Mouse (Mus musculus) forebrain, postnatal 0 days (tissue): ENCODE measurements around the gene Heatr5b. TPM values are rescaled to one million over a fixed set of nuclear protein-coding genes. Genes with fewer than 3 reads are reported as not detected.
"Not testable (repeated sequence)": the region's sequence is repeated elsewhere in the genome, so short reads cannot be mapped to it uniquely, and the experiment has no call there.

Experiments
- ATAC-seq: fragments of 200-750 bp; cut with Nextera tagmentation; 2 replicates; pipeline ENCODE4 v1.8.0; 2017; ENCODE audit warnings: mild to moderate bottlenecking, moderate library complexity
- DNase-seq: peaks from one replicate; pipeline ENCODE4 v3.0.0-alpha.2; 2015
- H3K27ac ChIP-seq: fragments of 300-500 bp; sonication (generic); 2 replicates; pipeline ENCODE4 v1.5.1; 2014; ENCODE audit warnings: low read depth, mild to moderate bottlenecking, antibody characterized with exemption, low read length, moderate library complexity, mixed read lengths
- H3K27me3 ChIP-seq: fragments of 300-500 bp; sonication (generic); 2 replicates; pipeline ENCODE4 v1.6.1; 2014; ENCODE audit warnings: mild to moderate bottlenecking, low read length, mixed read lengths; ENCODE audit not compliant: insufficient read depth
- H3K36me3 ChIP-seq: fragments of 300-500 bp; sonication (generic); 2 replicates; pipeline ENCODE4 v1.6.1; 2014; ENCODE audit warnings: mild to moderate bottlenecking, moderate library complexity; ENCODE audit not compliant: insufficient read depth
- H3K4me1 ChIP-seq: fragments of 300-500 bp; sonication (generic); 2 replicates; pipeline ENCODE4 v1.6.1; 2014; ENCODE audit warnings: antibody characterized with exemption; ENCODE audit not compliant: insufficient read depth
- H3K4me2 ChIP-seq: fragments of 300-500 bp; sonication (generic); 2 replicates; pipeline ENCODE4 v1.6.1; 2014; ENCODE audit warnings: low read depth, mild to moderate bottlenecking, moderate library complexity
- H3K4me3 ChIP-seq: fragments of 300-500 bp; sonication (generic); 2 replicates; pipeline ENCODE4 v1.5.1; 2014; ENCODE audit warnings: low read depth, low read length, mixed read lengths
- H3K9ac ChIP-seq: fragments of 300-500 bp; sonication (generic); 2 replicates; pipeline ENCODE4 v1.6.1; 2014; ENCODE audit warnings: mild to moderate bottlenecking
- H3K9me3 ChIP-seq: fragments of 300-500 bp; sonication (generic); 2 replicates; pipeline ENCODE4 v1.6.1; 2016; ENCODE audit warnings: low read length
- CTCF ChIP-seq: sonication (generic); IDR thresholded peaks from 2 replicates; pipeline ENCODE4 v1.5.1; 2016; ENCODE audit warnings: antibody characterized with exemption, control low read depth, low read depth
- WGBS: fragments of 180-500 bp; shearing (Covaris S2); extraction: QIAGEN DNeasy Blood & Tissue Kit; methylation state at CpG from one replicate; pipeline ENCODE4 v1.1.7; 2014; 5-methylcytosine and 5-hydroxymethylcytosine counted together
- polyA plus RNA-seq: library from polyadenylated mRNA; unstranded; fragments of >200 nt; fragmentation: Nextera tagmentation; extraction: Ambion mirVana; gene quantifications from 2 replicates; pipeline ENCODE4 v1.2.1, GENCODE M21; 2015
- total RNA-seq: library from RNA; depleted of rRNA; stranded (reverse); fragments of >200 nt; gene quantifications from 2 replicates; pipeline ENCODE4 v1.2.3, GENCODE M21; 2014

Gene Heatr5b
- total and polyA plus RNA-seq, 2 experiments from 2014 or later, result 10.4 to 49.6 TPM

GRCm38 (mm10) chr17:78792122-78792521 is 43.0 kb downstream of the Heatr5b start:
- TF ChIP-seq CTCF, result no peak
- DNase-seq (no peak), ATAC-seq (no peak)
- Histone ChIP-seq H3K4me2 (no peak overlapping the region), H3K4me3 (no peak overlapping the region), H3K27ac (no peak overlapping the region), H3K36me3 (peaks cover 46% of the 10 kb centered on the region), H3K9ac (no peak overlapping the region), H3K9me3 (no peaks in the 10 kb centered on the region), H3K4me1 (no peaks in the 10 kb centered on the region), H3K27me3 (no peaks in the 10 kb centered on the region)
- WGBS, result 78% methylated on average over 3 of the region's 3 CpGs

GRCm38 (mm10) chr17:78791690-78792070 is 43.5 kb downstream of the Heatr5b start:
- Histone ChIP-seq H3K4me1 (no peaks in the 10 kb centered on the region), H3K27ac (no peak overlapping the region), H3K4me3 (no peak overlapping the region), H3K9ac (no peak overlapping the region), H3K9me3 (no peaks in the 10 kb centered on the region), H3K27me3 (no peaks in the 10 kb centered on the region), H3K4me2 (no peak overlapping the region), H3K36me3 (peaks cover 46% of the 10 kb centered on the region)
- no peak for TF ChIP-seq CTCF
- DNase-seq, result no peak
- 83% methylated on average over 3 of the region's 3 CpGs for WGBS
- no peak for ATAC-seq

DNA sequence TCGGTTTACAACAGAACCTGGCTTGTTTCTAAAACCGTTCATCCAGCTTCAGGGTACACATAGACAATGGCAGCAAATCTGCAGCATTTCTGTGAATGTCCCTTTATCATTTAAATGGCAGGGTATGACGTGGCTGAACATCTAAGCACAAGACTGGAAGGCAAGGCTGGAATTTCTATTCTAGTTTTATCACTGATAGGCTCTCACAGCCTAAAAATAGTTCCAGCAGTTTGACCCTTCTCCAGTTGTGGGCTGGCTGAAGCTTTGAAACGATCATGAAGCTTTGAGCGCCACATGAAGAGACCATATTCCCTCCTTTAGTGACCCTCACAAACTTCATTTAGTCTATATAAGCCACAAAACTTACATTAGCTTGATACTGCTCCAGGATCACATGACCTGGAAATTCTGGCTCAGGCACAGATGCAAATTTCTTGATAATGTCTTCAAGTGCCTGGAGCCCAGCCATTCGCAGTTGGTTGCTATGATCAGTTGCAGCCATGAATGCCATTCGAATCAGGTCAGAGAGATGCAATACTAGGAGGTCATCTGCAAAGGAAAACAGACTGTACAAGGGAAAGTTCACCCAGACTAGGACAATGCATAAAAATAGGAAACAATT is 44.0 kb downstream of the Heatr5b start:
- 59% methylated on average over 7 of the region's 7 CpGs for WGBS
- no peaks in the 10 kb centered on the region for H3K27me3 ChIP-seq
- H3K4me3 ChIP-seq, result no peak overlapping the region
- no peak overlapping the region for H3K27ac ChIP-seq
- peaks cover 41% of the 10 kb centered on the region for H3K36me3 ChIP-seq
- no peak overlapping the region for H3K9ac ChIP-seq
- H3K4me1 ChIP-seq, result no peaks in the 10 kb centered on the region
- no peaks in the 10 kb centered on the region for H3K9me3 ChIP-seq
- no peak for TF ChIP-seq CTCF
- ATAC-seq, result no peak
- H3K4me2 ChIP-seq, result no peak overlapping the region
- DNase-seq, result no peak

DNA sequence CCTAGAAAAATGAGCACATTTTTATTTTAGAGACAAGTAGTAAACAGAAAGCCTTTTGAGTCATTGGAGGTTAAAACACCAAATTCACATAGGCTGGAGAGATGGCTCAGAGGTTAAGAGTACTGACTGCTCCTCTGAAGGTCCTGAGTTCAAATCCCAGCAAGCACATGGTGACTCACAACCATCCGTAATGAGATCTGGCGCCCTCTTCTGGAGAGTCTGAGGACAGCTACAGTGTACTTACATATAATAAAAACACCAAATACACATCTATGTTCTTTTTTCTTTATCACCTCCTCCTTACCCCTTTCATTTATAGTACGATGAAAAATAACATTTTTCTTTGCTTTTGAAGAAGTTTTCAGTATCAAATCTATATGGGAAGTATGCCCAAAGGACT is 46.9 kb downstream of the Heatr5b start:
- not testable (repeated sequence) for H3K9me3 ChIP-seq, H3K27ac ChIP-seq, H3K4me1 ChIP-seq, H3K4me2 ChIP-seq, H3K4me3 ChIP-seq, H3K9ac ChIP-seq, ATAC-seq, H3K27me3 ChIP-seq, DNase-seq
- WGBS, result 83% methylated on average over 3 of the region's 3 CpGs
- 0 out of 2 replicates have a peak, but pooled peaks have one; percentile 14 for TF ChIP-seq CTCF
- H3K36me3 ChIP-seq, result peaks cover 27% of the 10 kb centered on the region

GRCm38 (mm10) chr17:78778765-78779164 is 56.4 kb downstream of the Heatr5b start:
- Histone ChIP-seq H3K9ac (no peak overlapping the region), H3K36me3 (peaks cover 28% of the 10 kb centered on the region), H3K9me3 (no peaks in the 10 kb centered on the region), H3K4me2 (no peak overlapping the region), H3K4me3 (no peak overlapping the region), H3K4me1 (no peaks in the 10 kb centered on the region), H3K27me3 (no peaks in the 10 kb centered on the region), H3K27ac (no peak overlapping the region)
- ATAC-seq (no peak), DNase-seq (no peak)
- no peak for TF ChIP-seq CTCF
- 98% methylated on average over 1 of the region's 1 CpGs for WGBS

DNA sequence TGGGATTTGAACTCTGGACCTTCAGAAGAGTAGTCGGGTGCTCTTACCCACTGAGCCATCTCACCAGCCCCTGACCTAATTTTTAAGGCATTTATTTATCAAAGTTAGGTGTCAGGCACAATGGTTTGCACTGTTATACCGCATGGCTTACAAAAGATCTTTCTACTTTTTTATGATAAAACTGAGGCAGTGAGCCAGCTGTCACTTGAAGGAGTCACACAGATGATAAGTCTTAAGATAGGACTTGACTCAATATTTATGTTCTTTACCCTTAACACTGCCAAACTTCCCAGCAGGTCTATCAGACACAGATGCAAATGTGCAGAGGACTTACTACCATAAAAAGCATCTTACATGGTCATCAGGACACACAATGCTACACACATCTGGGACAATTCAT is 62.8 kb downstream of the Heatr5b start:
- no peak for DNase-seq
- Histone ChIP-seq H3K4me3 (no peak overlapping the region), H3K9ac (no peak overlapping the region), H3K9me3 (no peaks in the 10 kb centered on the region), H3K36me3 (peaks cover 60% of the 10 kb centered on the region), H3K27me3 (no peaks in the 10 kb centered on the region), H3K4me2 (no peak overlapping the region), H3K27ac (no peak overlapping the region), H3K4me1 (no peaks in the 10 kb centered on the region)
- TF ChIP-seq CTCF, result no peak
- ATAC-seq, result no peak
- 97% methylated on average over 2 of the region's 2 CpGs for WGBS

DNA sequence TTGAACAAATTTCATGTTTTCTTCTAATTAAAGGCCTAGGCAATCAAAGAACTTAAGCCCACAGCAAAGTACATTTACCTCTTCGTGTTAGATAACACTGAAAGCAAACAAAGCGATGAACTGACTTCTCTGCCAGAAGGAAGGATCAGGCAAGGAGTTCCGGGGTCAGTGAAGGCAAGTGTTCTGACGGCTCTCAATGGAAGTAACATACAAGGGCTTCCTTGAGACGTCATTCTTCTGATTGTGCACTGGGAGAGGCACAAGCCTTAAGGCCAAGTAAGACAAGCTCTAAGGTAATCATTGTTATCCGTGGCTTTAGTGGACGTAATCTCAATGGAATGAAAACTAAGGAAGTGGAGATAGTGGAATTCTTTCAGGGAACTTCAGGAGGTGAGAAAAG is 64.2 kb downstream of the Heatr5b start:
- H3K4me2 ChIP-seq, result no peak overlapping the region
- 83% methylated on average over 7 of the region's 7 CpGs for WGBS
- ATAC-seq (no peak), DNase-seq (no peak)
- H3K36me3 ChIP-seq, result peaks cover 61% of the 10 kb centered on the region
- H3K27ac ChIP-seq, result no peak overlapping the region
- no peak overlapping the region for H3K9ac ChIP-seq
- H3K4me1 ChIP-seq, result no peaks in the 10 kb centered on the region
- no peak overlapping the region for H3K4me3 ChIP-seq
- no peaks in the 10 kb centered on the region for H3K27me3 ChIP-seq
- no peak for TF ChIP-seq CTCF
- H3K9me3 ChIP-seq, result no peaks in the 10 kb centered on the region
